Mouse (Mus musculus): ENCODE results near the gene Pou3f4. TPM values are rescaled to one million over a fixed set of nuclear protein-coding genes. Genes with fewer than 3 reads are reported as not detected.

The Pou3f4 gene
- total RNA-seq, 2 experiments from 2014 or later, result not detected

DNA sequence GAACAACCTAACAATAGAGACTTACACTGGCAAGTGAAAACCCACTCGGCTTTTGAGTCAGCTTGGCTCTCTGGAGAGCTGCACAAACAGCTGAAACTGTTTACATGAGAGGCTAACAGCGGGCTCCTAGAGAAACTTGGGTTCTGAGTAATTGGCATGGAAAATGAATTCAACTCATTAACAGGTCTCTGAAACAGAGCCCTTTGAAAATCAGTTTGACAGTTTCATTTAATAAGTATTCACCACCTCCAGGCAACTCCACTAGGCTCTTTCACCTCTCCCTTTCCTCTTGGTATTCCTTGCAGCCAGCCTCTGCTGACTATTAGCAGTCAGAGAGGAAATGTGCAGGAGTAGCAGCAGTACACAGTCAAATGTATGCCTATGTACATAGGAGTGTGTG, 37.2 kb downstream of the Pou3f4 start:
- intact Hi-C loops (cut with DNase I), result no loop called here
- no peak for TF ChIP-seq CTCF (IDR thresholded peaks at IDR 0.05)
- DNase-seq, result no peak
- Histone ChIP-seq H3K27ac (no peak overlapping the region), H3K4me3 (no peak overlapping the region)

All from gastrocnemius, adult 2 months (tissue).